Mouse (Mus musculus) forebrain, postnatal 0 days (tissue): Measurements from ENCODE around the gene Eif2b3. TPM values are rescaled to one million over a fixed set of nuclear protein-coding genes. Genes with fewer than 3 reads are reported as not detected.

ENCODE experiments used
- ATAC-seq: fragments of 200-750 bp; cut with Nextera tagmentation; 2 replicates; pipeline ENCODE4 v1.8.0; 2017; ENCODE audit warnings: mild to moderate bottlenecking, moderate library complexity
- DNase-seq: peaks from one replicate; pipeline ENCODE4 v3.0.0-alpha.2; 2015
- H3K27ac ChIP-seq: fragments of 300-500 bp; sonication (generic); 2 replicates; pipeline ENCODE4 v1.5.1; 2014; ENCODE audit warnings: low read depth, mild to moderate bottlenecking, antibody characterized with exemption, low read length, moderate library complexity, mixed read lengths
- H3K27me3 ChIP-seq: fragments of 300-500 bp; sonication (generic); 2 replicates; pipeline ENCODE4 v1.6.1; 2014; ENCODE audit warnings: mild to moderate bottlenecking, low read length, mixed read lengths; ENCODE audit not compliant: insufficient read depth
- H3K36me3 ChIP-seq: fragments of 300-500 bp; sonication (generic); 2 replicates; pipeline ENCODE4 v1.6.1; 2014; ENCODE audit warnings: mild to moderate bottlenecking, moderate library complexity; ENCODE audit not compliant: insufficient read depth
- H3K4me1 ChIP-seq: fragments of 300-500 bp; sonication (generic); 2 replicates; pipeline ENCODE4 v1.6.1; 2014; ENCODE audit warnings: antibody characterized with exemption; ENCODE audit not compliant: insufficient read depth
- H3K4me2 ChIP-seq: fragments of 300-500 bp; sonication (generic); 2 replicates; pipeline ENCODE4 v1.6.1; 2014; ENCODE audit warnings: low read depth, mild to moderate bottlenecking, moderate library complexity
- H3K4me3 ChIP-seq: fragments of 300-500 bp; sonication (generic); 2 replicates; pipeline ENCODE4 v1.5.1; 2014; ENCODE audit warnings: low read depth, low read length, mixed read lengths
- H3K9ac ChIP-seq: fragments of 300-500 bp; sonication (generic); 2 replicates; pipeline ENCODE4 v1.6.1; 2014; ENCODE audit warnings: mild to moderate bottlenecking
- H3K9me3 ChIP-seq: fragments of 300-500 bp; sonication (generic); 2 replicates; pipeline ENCODE4 v1.6.1; 2016; ENCODE audit warnings: low read length
- CTCF ChIP-seq: sonication (generic); IDR thresholded peaks from 2 replicates; pipeline ENCODE4 v1.5.1; 2016; ENCODE audit warnings: antibody characterized with exemption, control low read depth, low read depth
- WGBS: fragments of 180-500 bp; shearing (Covaris S2); extraction: QIAGEN DNeasy Blood & Tissue Kit; methylation state at CpG from one replicate; pipeline ENCODE4 v1.1.7; 2014; 5-methylcytosine and 5-hydroxymethylcytosine counted together
- polyA plus RNA-seq: library from polyadenylated mRNA; unstranded; fragments of >200 nt; fragmentation: Nextera tagmentation; extraction: Ambion mirVana; gene quantifications from 2 replicates; pipeline ENCODE4 v1.2.1, GENCODE M21; 2015
- total RNA-seq: library from RNA; depleted of rRNA; stranded (reverse); fragments of >200 nt; gene quantifications from 2 replicates; pipeline ENCODE4 v1.2.3, GENCODE M21; 2014

Gene Eif2b3
- total and polyA plus RNA-seq, 2 experiments from 2014 or later, result 24.7 to 59.9 TPM

- 64% methylated on average over 4 of the region's 4 CpGs for WGBS
These were observed 103.0 kb downstream of the Eif2b3 start for GRCm38 (mm10) chr4:117122209-117122608.

DNA sequence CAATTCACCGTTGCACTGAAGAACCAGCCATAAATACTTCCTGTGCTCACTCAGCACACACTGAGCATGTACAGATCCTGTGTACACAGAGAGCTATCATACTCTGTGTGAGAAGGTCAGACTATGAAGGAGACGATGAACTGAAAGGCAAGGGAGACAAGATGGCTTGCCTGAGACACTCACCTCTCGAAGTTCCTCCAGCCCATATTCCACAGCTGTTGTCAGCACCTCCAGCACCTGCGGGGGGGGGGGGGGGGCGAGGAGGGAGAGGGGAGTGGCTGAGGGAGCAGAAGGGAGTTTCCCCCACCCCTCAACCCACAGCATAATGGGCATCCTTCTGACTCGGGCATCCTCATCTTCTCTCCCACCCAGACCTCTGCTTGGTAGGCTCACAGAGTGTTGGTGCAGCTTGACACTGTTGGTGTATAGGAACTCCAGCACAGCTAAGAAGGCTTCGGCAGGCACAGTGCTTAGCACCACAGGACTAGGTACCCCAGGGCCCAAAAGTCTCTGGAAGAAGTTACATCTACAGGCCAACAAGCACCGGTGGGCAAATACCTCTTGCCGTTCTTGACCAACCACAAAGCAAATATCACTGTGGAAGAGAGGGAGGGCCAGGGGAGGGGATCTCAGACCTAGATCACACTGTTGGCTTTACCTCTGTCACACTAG, 104.5 kb downstream of the Eif2b3 start:
- TF ChIP-seq CTCF, result no peak
- Histone ChIP-seq H3K9me3 (no peaks in the 10 kb centered on the region), H3K9ac (no peak overlapping the region), H3K27ac (no peak overlapping the region), H3K4me2 (no peak overlapping the region), H3K4me3 (no peak overlapping the region), H3K27me3 (no peaks in the 10 kb centered on the region), H3K36me3 (peaks cover 8% of the 10 kb centered on the region), H3K4me1 (peaks cover 14% of the 10 kb centered on the region)
- 88% methylated on average over 7 of the region's 9 CpGs for WGBS
- ATAC-seq, result no peak
- DNase-seq, result no peak

More at GRCm38 (mm10) chr4:117122209-117122608, 103.0 kb downstream of the Eif2b3 start:
- no peak overlapping the region for H3K9ac ChIP-seq
- no peak overlapping the region for H3K27ac ChIP-seq
- DNase-seq (no peak), ATAC-seq (no peak)
- no peaks in the 10 kb centered on the region for H3K36me3 ChIP-seq
- H3K9me3 ChIP-seq, result no peaks in the 10 kb centered on the region
- H3K4me2 ChIP-seq, result no peak overlapping the region
- H3K27me3 ChIP-seq, result no peaks in the 10 kb centered on the region
- no peak for TF ChIP-seq CTCF
- peaks cover 14% of the 10 kb centered on the region for H3K4me1 ChIP-seq
- no peak overlapping the region for H3K4me3 ChIP-seq

GRCm38 (mm10) chr4:117124218-117124517, 105.0 kb downstream of the Eif2b3 start:
- Histone ChIP-seq H3K9ac (no peak overlapping the region), H3K36me3 (peaks cover 11% of the 10 kb centered on the region), H3K4me1 (peaks cover 14% of the 10 kb centered on the region), H3K4me3 (no peak overlapping the region), H3K27ac (no peak overlapping the region), H3K9me3 (no peaks in the 10 kb centered on the region), H3K4me2 (no peak overlapping the region), H3K27me3 (no peaks in the 10 kb centered on the region)
- WGBS, result 88% methylated on average over 3 of the region's 3 CpGs
- ATAC-seq (no peak), DNase-seq (no peak)
- TF ChIP-seq CTCF, result no peak

- peaks cover 14% of the 10 kb centered on the region for H3K4me1 ChIP-seq
- H3K9me3 ChIP-seq, result no peaks in the 10 kb centered on the region
- H3K4me2 ChIP-seq, result 0 out of 2 replicates have a peak overlapping the region, but pooled peaks have one; percentile 1
- WGBS, result 77% methylated on average over 14 of the region's 14 CpGs
- H3K36me3 ChIP-seq, result peaks cover 15% of the 10 kb centered on the region
- ATAC-seq (no peak), DNase-seq (no peak)
- H3K27ac ChIP-seq, result peak overlapping the region; percentile 72
- H3K9ac ChIP-seq, result peak overlapping the region; percentile 44
- TF ChIP-seq CTCF, result no peak
- H3K4me3 ChIP-seq, result no peak overlapping the region
- H3K27me3 ChIP-seq, result no peaks in the 10 kb centered on the region
These were observed 105.5 kb downstream of the Eif2b3 start for GRCm38 (mm10) chr4:117124518-117125347.

DNA sequence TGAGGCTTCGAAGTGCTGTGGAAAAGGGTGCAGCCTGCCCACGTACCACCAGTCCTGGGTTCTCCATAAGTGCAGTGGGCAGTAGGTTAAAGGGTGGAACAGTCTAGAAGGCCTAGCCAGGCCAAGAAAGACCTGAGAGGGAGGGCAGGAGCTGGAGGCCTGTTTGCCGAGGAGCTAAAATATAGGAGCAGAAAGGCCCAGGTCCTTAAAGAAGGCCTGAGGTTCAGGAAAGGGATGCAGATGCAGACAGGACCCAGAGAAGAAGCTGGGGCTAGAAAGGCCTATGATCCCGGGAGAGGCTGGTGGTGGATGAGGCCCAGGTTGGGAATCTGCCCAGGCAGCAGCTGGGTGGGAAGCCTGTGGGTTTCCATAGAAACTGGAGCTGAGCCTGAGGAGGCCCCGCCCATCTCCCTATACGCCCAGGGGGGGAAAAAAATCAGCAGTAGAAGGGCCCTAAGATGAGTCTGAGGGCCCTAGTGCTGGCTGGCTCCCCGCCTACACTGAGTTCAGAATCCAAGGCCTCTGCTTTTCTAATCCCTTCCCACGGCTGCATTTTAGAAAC, 106.2 kb downstream of the Eif2b3 start, which contains the start of gene Btbd19:
Gene Btbd19 (minus strand): TSS at position 378 of the 562 bp plus-strand sequence.
- Histone ChIP-seq H3K4me3 (no peak within 1 kb of the TSS), H3K4me2 (peak within 1 kb of the TSS; percentile 1; the same call in 1 of the 2 replicates), H3K36me3 (peaks cover 22% of the 10 kb centered on the region), H3K9me3 (no peaks in the 10 kb centered on the region), H3K27me3 (no peaks in the 10 kb centered on the region), H3K4me1 (peaks cover 14% of the 10 kb centered on the region), H3K27ac (peak within 1 kb of the TSS; percentile 72), H3K9ac (peak within 1 kb of the TSS; percentile 44)
- ATAC-seq (peak; percentile 49), DNase-seq (peak; percentile 83)
- TF ChIP-seq CTCF, result no peak
- WGBS, result 22% methylated on average over 8 of the region's 8 CpGs

DNA sequence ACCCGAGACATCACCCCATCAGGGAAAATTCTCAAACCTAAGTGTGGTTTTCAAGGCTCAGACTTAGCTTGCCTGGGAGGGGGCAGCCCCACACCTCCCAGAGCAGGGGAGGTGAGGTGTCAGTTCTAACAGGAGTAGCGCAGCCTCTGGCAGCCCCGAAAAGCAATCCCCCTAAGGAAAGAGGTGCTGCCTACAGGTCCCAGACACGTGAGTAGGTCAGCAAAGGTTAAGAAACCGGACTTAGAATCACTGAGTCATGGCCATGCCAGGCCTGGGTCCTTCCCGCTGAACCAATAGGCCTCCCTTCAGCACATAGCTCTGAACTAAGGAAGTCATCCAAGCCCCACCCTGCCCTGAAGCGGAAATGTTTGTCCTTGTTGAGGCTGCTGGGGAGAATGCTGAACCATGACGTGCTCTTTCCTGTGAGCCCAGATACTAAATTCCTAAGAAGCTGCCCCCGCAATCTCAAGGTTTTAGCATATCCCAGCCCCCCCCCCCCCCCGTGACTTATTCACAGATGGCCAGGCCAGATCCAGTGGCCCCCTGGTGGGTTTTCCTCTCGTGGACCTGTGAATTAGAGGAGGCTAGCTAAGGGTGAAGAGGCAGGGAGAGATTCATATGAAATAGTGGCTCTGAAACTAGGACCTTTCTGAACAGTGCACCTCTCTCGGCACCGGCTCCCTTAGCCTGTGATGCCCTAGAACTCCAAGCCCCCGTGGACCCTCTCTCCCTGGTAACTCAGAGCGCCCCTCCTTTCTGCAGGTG, 106.9 kb downstream of the Eif2b3 start:
- Histone ChIP-seq H3K4me1 (peaks cover 14% of the 10 kb centered on the region), H3K4me3 (no peak overlapping the region), H3K27ac (peak overlapping the region; percentile 72), H3K27me3 (no peaks in the 10 kb centered on the region), H3K9ac (peak overlapping the region; percentile 44), H3K36me3 (peaks cover 24% of the 10 kb centered on the region), H3K9me3 (no peaks in the 10 kb centered on the region), H3K4me2 (no peak overlapping the region)
- no peak for TF ChIP-seq CTCF
- WGBS, result 50% methylated on average over 15 of the region's 15 CpGs
- DNase-seq (no peak), ATAC-seq (peak; percentile 8; the same call in 1 of the 2 replicates)
